Mouse (Mus musculus) lung, adult 2 months (tissue): Measurements from ENCODE around the gene Irak3.

Experiments
- CTCF ChIP-seq: fragments of 200-500 bp; IDR thresholded peaks from 2 replicates; pipeline ENCODE4 v1.5.1; 2011; ENCODE audit warnings: mild to moderate bottlenecking, low read length, control low read depth; ENCODE audit not compliant: insufficient read depth
- POLR2A ChIP-seq: fragments of 200-500 bp; IDR thresholded peaks from 2 replicates; pipeline ENCODE4 v1.6.1; 2011; ENCODE audit warnings: low read depth, mild to moderate bottlenecking, control low read depth, low read length, borderline replicate concordance; ENCODE audit errors: extremely low read depth

GRCm38 (mm10) chr10:120208575-120209538 lies 6.9 kb upstream of the Irak3 start:
- peak; percentile 21; the same call in 1 of the 2 replicates for TF ChIP-seq CTCF
- peak; percentile 58; the same call in 1 of the 2 replicates for TF ChIP-seq POLR2A
